Mouse (Mus musculus) intestine, embryonic 16.5 days (tissue): Measurements from ENCODE around the gene Memo1. TPM values are rescaled to one million over a fixed set of nuclear protein-coding genes. Genes with fewer than 3 reads are reported as not detected.

ENCODE experiments used
- ATAC-seq: fragments of 200-750 bp; cut with Nextera tagmentation; 2 replicates; pipeline ENCODE4 v1.8.0; 2017; ENCODE audit warnings: moderate TSS enrichment, moderate library complexity
- H3K27ac ChIP-seq: fragments of 300-500 bp; sonication (generic); 2 replicates; pipeline ENCODE4 v1.5.1; 2014; ENCODE audit warnings: mild to moderate bottlenecking, low read length
- H3K27me3 ChIP-seq: fragments of 300-500 bp; sonication (generic); replicated peaks from 2 replicates; pipeline ENCODE4 v1.6.1; 2014; ENCODE audit warnings: low read length, control low read depth, mixed read lengths; ENCODE audit not compliant: control insufficient read depth, insufficient read depth
- H3K36me3 ChIP-seq: fragments of 300-500 bp; sonication (generic); 2 replicates; pipeline ENCODE4 v1.6.1; 2014; ENCODE audit warnings: low read length, control low read depth; ENCODE audit not compliant: control insufficient read depth, insufficient read depth
- H3K4me1 ChIP-seq: fragments of 300-500 bp; sonication (generic); 2 replicates; pipeline ENCODE4 v1.6.1; 2014; ENCODE audit warnings: low read length, control low read depth, mixed read lengths; ENCODE audit not compliant: control insufficient read depth, insufficient read depth
- H3K4me2 ChIP-seq: fragments of 300-500 bp; sonication (generic); 2 replicates; pipeline ENCODE4 v1.6.1; 2014; ENCODE audit warnings: low read depth, low read length, control low read depth
- H3K4me3 ChIP-seq: fragments of 300-500 bp; sonication (generic); 2 replicates; pipeline ENCODE4 v1.5.1; 2014; ENCODE audit warnings: mild to moderate bottlenecking, low read length
- H3K9ac ChIP-seq: fragments of 300-500 bp; sonication (generic); 2 replicates; pipeline ENCODE4 v1.6.1; 2014; ENCODE audit warnings: low read depth, low read length
- H3K9me3 ChIP-seq: fragments of 300-500 bp; sonication (generic); 2 replicates; pipeline ENCODE4 v1.6.1; 2016; ENCODE audit warnings: low read length, control low read depth; ENCODE audit not compliant: control insufficient read depth
- WGBS: fragments of 180-500 bp; shearing (Covaris S2); extraction: QIAGEN DNeasy Blood & Tissue Kit; methylation state at CpG from one replicate; pipeline ENCODE4 v1.1.7; 2014; 5-methylcytosine and 5-hydroxymethylcytosine counted together
- polyA plus RNA-seq: library from polyadenylated mRNA; unstranded; fragments of >200 nt; fragmentation: Nextera tagmentation; extraction: Ambion mirVana; gene quantifications from 2 replicates; pipeline ENCODE4 v1.2.1, GENCODE M21; 2015

Gene Memo1
- polyA plus RNA-seq, 1 experiment from 2014 or later, result 70.2 TPM

- peak overlapping the region; percentile 98 for H3K27ac ChIP-seq
- no peaks in the 10 kb centered on the region for H3K9me3 ChIP-seq
- peak overlapping the region; percentile 95 for H3K4me3 ChIP-seq
- 42% methylated on average over 11 of the region's 11 CpGs for WGBS
- H3K4me2 ChIP-seq, result peak overlapping the region; percentile 80
- H3K36me3 ChIP-seq, result peaks cover 3% of the 10 kb centered on the region; the same call in 1 of the 2 replicates
- no peak for ATAC-seq
- peaks cover 7% of the 10 kb centered on the region for H3K4me1 ChIP-seq
- H3K9ac ChIP-seq, result peak overlapping the region; percentile 95
- no peaks in the 10 kb centered on the region for H3K27me3 ChIP-seq
Measured at GRCm38 (mm10) chr17:74296076-74296823, 929 bp upstream of the Memo1 start.

DNA sequence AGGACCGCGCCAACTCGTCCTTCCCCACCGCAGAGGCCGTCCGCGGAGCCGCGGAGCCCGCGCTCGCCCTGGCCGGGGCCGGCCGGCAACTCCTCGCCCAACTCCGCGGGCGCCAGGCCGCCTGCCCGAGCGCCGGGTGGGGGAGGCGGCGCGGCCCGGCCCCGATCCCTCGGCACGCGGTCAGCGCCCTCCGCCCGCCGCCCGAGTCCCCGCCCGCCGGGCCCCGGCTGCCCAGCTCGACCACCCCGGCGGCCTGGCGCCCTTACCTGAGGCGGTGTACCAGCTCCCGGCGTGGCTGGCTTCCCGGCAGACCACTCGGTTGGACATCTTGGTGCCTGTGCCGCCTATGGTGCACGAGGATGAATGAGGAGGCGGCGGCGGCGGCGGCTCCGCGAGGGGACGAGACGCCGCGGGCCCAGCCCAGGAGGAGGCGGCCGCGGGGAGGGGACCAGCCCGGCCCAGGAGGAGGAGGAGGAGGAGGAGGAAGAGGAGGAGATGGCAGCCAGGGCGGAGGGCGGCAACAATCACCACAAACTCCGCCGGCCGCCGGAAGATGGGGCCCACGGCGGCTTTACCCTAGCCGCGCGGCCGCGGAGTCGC, 795 bp downstream of the Memo1 start:
- no peaks in the 10 kb centered on the region for H3K27me3 ChIP-seq
- WGBS, result under 1% methylated on average over 63 of the region's 80 CpGs

GRCm38 (mm10) chr17:74293687-74294425, 1.5 kb downstream of the Memo1 start:
- H3K9me3 ChIP-seq, result no peaks in the 10 kb centered on the region
- peak overlapping the region; percentile 95 for H3K9ac ChIP-seq
- H3K4me1 ChIP-seq, result peaks cover 12% of the 10 kb centered on the region
- peak overlapping the region; percentile 80 for H3K4me2 ChIP-seq
- H3K4me3 ChIP-seq, result peak overlapping the region; percentile 95
- H3K27me3 ChIP-seq, result no peaks in the 10 kb centered on the region
- 0 out of 2 replicates have a peak, but pooled peaks cover 3% of the 10 kb centered on the region for H3K36me3 ChIP-seq
- 1% methylated on average over 18 of the region's 18 CpGs for WGBS
- H3K27ac ChIP-seq, result peak overlapping the region; percentile 98
- no peak for ATAC-seq

More for the DNA sequence above, 795 bp downstream of the Memo1 start:
- peak; percentile 94 for ATAC-seq
- H3K4me2 ChIP-seq, result peak overlapping the region; percentile 80
- no peaks in the 10 kb centered on the region for H3K9me3 ChIP-seq
- peak overlapping the region; percentile 95 for H3K4me3 ChIP-seq
- H3K9ac ChIP-seq, result peak overlapping the region; percentile 95
- peak overlapping the region; percentile 98 for H3K27ac ChIP-seq
- 0 out of 2 replicates have a peak, but pooled peaks cover 3% of the 10 kb centered on the region for H3K36me3 ChIP-seq
- peaks cover 12% of the 10 kb centered on the region for H3K4me1 ChIP-seq

DNA sequence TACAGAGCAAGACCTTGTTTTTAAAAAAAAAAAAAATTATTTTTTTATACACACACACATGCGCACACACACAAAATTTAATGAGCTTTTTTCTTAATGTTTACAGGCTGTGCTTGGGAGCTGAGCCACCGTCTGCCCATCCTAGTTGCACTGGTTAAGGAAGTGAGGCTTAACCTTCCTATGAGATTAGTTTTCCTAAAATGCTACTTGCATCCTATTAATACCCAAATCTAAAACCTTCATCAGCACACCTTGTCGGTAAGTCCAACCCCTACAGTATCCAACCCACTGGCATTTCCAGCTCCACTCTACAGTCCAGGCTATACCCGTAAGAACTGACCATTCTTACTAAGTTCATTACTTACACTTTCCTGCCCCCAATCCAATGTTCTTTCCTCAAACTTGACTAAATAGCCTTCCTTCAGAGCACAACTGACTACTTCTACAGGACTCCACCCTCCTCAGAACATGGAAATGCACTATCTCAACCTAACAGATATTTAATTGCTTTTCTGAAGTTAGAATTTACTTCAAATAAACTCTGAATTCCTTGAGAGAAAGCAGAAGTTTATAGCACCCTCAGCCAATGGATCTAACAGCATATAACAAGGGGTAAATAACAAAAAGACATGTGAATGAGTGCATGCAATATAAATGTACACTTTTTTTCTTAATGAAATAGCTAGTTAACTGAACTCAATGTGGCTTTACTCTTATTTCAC, 3.5 kb downstream of the Memo1 start:
- 81% methylated on average over 4 of the region's 4 CpGs for WGBS
- Histone ChIP-seq H3K4me2 (no peak overlapping the region), H3K27me3 (no peaks in the 10 kb centered on the region), H3K4me1 (peaks cover 12% of the 10 kb centered on the region), H3K9ac (no peak overlapping the region), H3K4me3 (no peak overlapping the region), H3K9me3 (no peaks in the 10 kb centered on the region), H3K36me3 (no peaks in the 10 kb centered on the region), H3K27ac (no peak overlapping the region)
- no peak for ATAC-seq

- no peak overlapping the region for H3K9ac ChIP-seq
- no peaks in the 10 kb centered on the region for H3K9me3 ChIP-seq
- no peaks in the 10 kb centered on the region for H3K27me3 ChIP-seq
- ATAC-seq, result no peak
- H3K27ac ChIP-seq, result no peak overlapping the region
- H3K4me1 ChIP-seq, result peaks cover 12% of the 10 kb centered on the region
- H3K4me3 ChIP-seq, result no peak overlapping the region
- no peak overlapping the region for H3K4me2 ChIP-seq
- H3K36me3 ChIP-seq, result no peaks in the 10 kb centered on the region
Measured at GRCm38 (mm10) chr17:74290869-74291268, 4.5 kb downstream of the Memo1 start.

- H3K36me3 ChIP-seq, result no peaks in the 10 kb centered on the region
- no peak for ATAC-seq
- no peaks in the 10 kb centered on the region for H3K27me3 ChIP-seq
- H3K4me2 ChIP-seq, result no peak overlapping the region
- H3K27ac ChIP-seq, result no peak overlapping the region
- peaks cover 12% of the 10 kb centered on the region for H3K4me1 ChIP-seq
- 73% methylated on average over 3 of the region's 3 CpGs for WGBS
- H3K4me3 ChIP-seq, result no peak overlapping the region
- H3K9me3 ChIP-seq, result no peaks in the 10 kb centered on the region
- H3K9ac ChIP-seq, result no peak overlapping the region
Measured at GRCm38 (mm10) chr17:74290198-74290597, 5.1 kb downstream of the Memo1 start.

GRCm38 (mm10) chr17:74288626-74289025, 6.7 kb downstream of the Memo1 start:
- Histone ChIP-seq H3K4me3 (no peak overlapping the region), H3K36me3 (no peaks in the 10 kb centered on the region), H3K9ac (no peak overlapping the region), H3K4me2 (no peak overlapping the region), H3K27ac (no peak overlapping the region), H3K4me1 (peaks cover 12% of the 10 kb centered on the region), H3K9me3 (no peaks in the 10 kb centered on the region), H3K27me3 (no peaks in the 10 kb centered on the region)
- no peak for ATAC-seq
- 92% methylated on average over 2 of the region's 2 CpGs for WGBS

DNA sequence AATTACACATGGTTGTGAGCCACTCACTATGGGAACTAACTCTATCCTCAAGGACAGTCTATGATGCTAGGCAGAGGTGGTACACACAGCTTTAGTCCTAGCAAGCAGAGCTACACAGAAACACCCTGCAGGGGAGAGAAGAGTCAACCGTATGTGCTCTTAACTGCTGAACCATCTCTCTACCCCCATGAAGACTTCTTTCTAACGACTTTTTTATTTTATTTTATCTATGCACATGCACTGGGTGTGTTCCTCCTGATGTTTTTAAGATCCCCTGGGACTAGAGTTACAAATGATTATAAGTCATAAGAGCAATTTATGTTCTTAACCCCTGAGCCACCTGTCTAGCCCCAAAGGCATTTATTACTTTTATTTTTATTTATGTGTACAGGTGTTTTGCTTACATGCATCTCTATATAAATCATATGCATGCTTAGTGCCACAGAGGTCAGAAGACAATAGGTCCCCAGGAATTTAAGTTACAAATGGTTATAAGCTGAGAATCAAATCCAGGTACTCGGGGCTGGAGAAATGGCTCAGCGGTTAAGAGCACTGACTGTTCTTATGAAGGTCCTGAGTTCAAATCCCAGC, 9.1 kb downstream of the Memo1 start:
- no peaks in the 10 kb centered on the region for H3K9me3 ChIP-seq
- ATAC-seq, result no peak
- H3K9ac ChIP-seq, result no peak overlapping the region
- H3K4me2 ChIP-seq, result no peak overlapping the region
- 79% methylated on average over 4 of the region's 4 CpGs for WGBS
- H3K4me1 ChIP-seq, result peaks cover 6% of the 10 kb centered on the region; the same call in 1 of the 2 replicates
- H3K27ac ChIP-seq, result no peak overlapping the region
- H3K36me3 ChIP-seq, result no peaks in the 10 kb centered on the region
- H3K4me3 ChIP-seq, result no peak overlapping the region
- no peaks in the 10 kb centered on the region for H3K27me3 ChIP-seq
